Mouse (Mus musculus) forebrain, embryonic 16.5 days (tissue): ENCODE results near the gene Sox2. TPM values are rescaled to one million over a fixed set of nuclear protein-coding genes. Genes with fewer than 3 reads are reported as not detected.
A peak's percentile ranks its signal among the peaks of the same experiment; 100 is the strongest.

Experiments
- ATAC-seq: fragments of 200-750 bp; cut with Nextera tagmentation; 2 replicates; pipeline ENCODE4 v1.8.0; 2017; ENCODE audit warnings: mild to moderate bottlenecking, moderate library complexity
- H3K27ac ChIP-seq: fragments of 300-500 bp; sonication (generic); 2 replicates; pipeline ENCODE4 v1.5.1; 2014; ENCODE audit warnings: low read length, control low read depth
- H3K27me3 ChIP-seq: fragments of 300-500 bp; sonication (generic); replicated peaks from 2 replicates; pipeline ENCODE4 v1.6.1; 2014; ENCODE audit warnings: low read length; ENCODE audit not compliant: control insufficient read depth, insufficient read depth
- H3K36me3 ChIP-seq: fragments of 300-500 bp; sonication (generic); 2 replicates; pipeline ENCODE4 v1.6.1; 2014; ENCODE audit not compliant: control insufficient read depth, insufficient read depth
- H3K4me1 ChIP-seq: fragments of 300-500 bp; sonication (generic); replicated peaks from 2 replicates; pipeline ENCODE4 v1.6.1; 2014; ENCODE audit warnings: low read length; ENCODE audit not compliant: control insufficient read depth, insufficient read depth
- H3K4me2 ChIP-seq: fragments of 300-500 bp; sonication (generic); 2 replicates; pipeline ENCODE4 v1.6.1; 2014; ENCODE audit warnings: mild to moderate bottlenecking, low read length, control low read depth
- H3K4me3 ChIP-seq: fragments of 300-500 bp; sonication (generic); replicated peaks from 2 replicates; pipeline ENCODE4 v1.5.1; 2014; ENCODE audit warnings: mild to moderate bottlenecking, low read length, control low read depth
- H3K9ac ChIP-seq: fragments of 300-500 bp; sonication (generic); replicated peaks from 2 replicates; pipeline ENCODE4 v1.6.1; 2014; ENCODE audit warnings: low read depth, low read length, control low read depth
- H3K9me3 ChIP-seq: fragments of 300-500 bp; sonication (generic); 2 replicates; pipeline ENCODE4 v1.6.1; 2016; ENCODE audit warnings: low read length; ENCODE audit not compliant: control insufficient read depth
- WGBS: fragments of 180-500 bp; shearing (Covaris S2); extraction: QIAGEN DNeasy Blood & Tissue Kit; methylation state at CpG from one replicate; pipeline ENCODE4 v1.1.7; 2014; 5-methylcytosine and 5-hydroxymethylcytosine counted together
- microRNA counts: library from miRNA; unstranded; fragments of <30 nt; microRNA quantifications from one replicate; lab custom pipeline; 2016
- microRNA-seq: library from miRNA; unstranded; fragments of <30 nt; microRNA quantifications from one replicate; pipeline ENCODE4, GENCODE M21; 2017
- polyA plus RNA-seq: library from polyadenylated mRNA; unstranded; fragments of >200 nt; fragmentation: Nextera tagmentation; extraction: Ambion mirVana; gene quantifications from 2 replicates; pipeline ENCODE4 v1.2.1, GENCODE M21; 2015

The Sox2 gene
- polyA plus RNA-seq, 1 experiment from 2014 or later, result 20.8 TPM

- H3K9me3 ChIP-seq, result no peaks in the 10 kb centered on the region
- WGBS, result 5% methylated on average over 15 of the region's 15 CpGs
- H3K9ac ChIP-seq, result 0 out of 2 replicates have a peak overlapping the region, but pooled peaks have one; percentile 28
- peak overlapping the region; percentile 46; the same call in 1 of the 2 replicates for H3K27ac ChIP-seq
- no peaks in the 10 kb centered on the region for H3K36me3 ChIP-seq
- H3K4me2 ChIP-seq, result peak overlapping the region; percentile 36
- peak; percentile 39 for ATAC-seq
- peaks cover 43% of the 10 kb centered on the region for H3K4me1 ChIP-seq
- H3K27me3 ChIP-seq, result no peaks in the 10 kb centered on the region
- H3K4me3 ChIP-seq, result 0 out of 2 replicates have a peak overlapping the region, but pooled peaks have one; percentile 10
Observed at GRCm38 (mm10) chr3:34671024-34671660, 20.9 kb downstream of the Sox2 start.

DNA sequence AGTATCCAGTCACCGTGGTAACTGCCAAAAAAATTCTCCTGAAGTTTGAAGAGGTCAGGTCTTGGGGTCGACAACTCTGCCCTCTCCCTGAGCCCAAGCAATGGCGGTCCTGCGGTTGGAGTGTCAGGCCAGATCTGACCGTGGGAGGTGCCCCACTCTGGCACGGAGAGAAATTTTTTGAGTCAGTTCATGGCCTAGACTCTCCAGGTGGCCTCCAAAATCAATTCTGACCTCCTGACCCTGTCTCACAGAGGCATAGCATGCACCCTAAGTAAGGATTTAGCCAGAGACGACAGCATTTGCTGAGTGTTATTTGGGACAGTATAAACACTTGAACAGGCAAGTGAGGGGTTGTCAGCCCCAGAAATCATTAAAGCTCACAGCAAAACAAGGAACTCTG lies 28.6 kb downstream of the Sox2 start:
- Histone ChIP-seq H3K9me3 (no peaks in the 10 kb centered on the region), H3K9ac (no peak overlapping the region), H3K27ac (no peak overlapping the region; the same call in 1 of the 2 replicates), H3K36me3 (no peaks in the 10 kb centered on the region), H3K4me3 (no peak overlapping the region), H3K27me3 (no peaks in the 10 kb centered on the region), H3K4me1 (peaks cover 3% of the 10 kb centered on the region; the same call in 1 of the 2 replicates), H3K4me2 (no peak overlapping the region)
- 9% methylated on average over 7 of the region's 7 CpGs for WGBS
- ATAC-seq, result no peak

GRCm38 (mm10) chr3:34679439-34679838 lies 29.2 kb downstream of the Sox2 start:
- no peaks in the 10 kb centered on the region for H3K9me3 ChIP-seq
- no peak overlapping the region for H3K27ac ChIP-seq
- no peak overlapping the region for H3K9ac ChIP-seq
- peaks cover 3% of the 10 kb centered on the region; the same call in 1 of the 2 replicates for H3K4me1 ChIP-seq
- H3K36me3 ChIP-seq, result no peaks in the 10 kb centered on the region
- ATAC-seq, result no peak
- 19% methylated on average over 2 of the region's 2 CpGs for WGBS
- H3K27me3 ChIP-seq, result no peaks in the 10 kb centered on the region
- H3K4me3 ChIP-seq, result no peak overlapping the region
- H3K4me2 ChIP-seq, result no peak overlapping the region

DNA sequence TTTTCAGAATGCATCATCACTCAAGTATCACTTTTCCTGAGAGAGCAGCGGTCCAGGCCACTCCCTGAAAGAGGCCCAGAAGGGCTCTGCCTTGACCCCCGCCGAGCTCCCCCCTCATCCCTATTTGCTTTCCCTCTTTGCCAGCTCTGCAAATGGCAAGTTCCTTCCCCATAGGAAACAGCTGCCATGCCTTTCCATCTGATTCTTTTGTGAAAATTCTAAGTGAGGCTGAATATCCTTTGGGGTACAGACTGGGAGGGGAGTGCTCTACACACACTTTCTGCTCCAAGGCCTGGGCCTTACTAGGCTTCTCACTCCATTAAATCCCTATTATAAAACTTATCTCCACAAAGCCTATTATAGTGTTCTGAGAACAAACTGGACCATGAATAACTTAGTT lies 29.7 kb downstream of the Sox2 start:
- no peak overlapping the region for H3K27ac ChIP-seq
- WGBS, result 14% methylated on average over 3 of the region's 3 CpGs

DNA sequence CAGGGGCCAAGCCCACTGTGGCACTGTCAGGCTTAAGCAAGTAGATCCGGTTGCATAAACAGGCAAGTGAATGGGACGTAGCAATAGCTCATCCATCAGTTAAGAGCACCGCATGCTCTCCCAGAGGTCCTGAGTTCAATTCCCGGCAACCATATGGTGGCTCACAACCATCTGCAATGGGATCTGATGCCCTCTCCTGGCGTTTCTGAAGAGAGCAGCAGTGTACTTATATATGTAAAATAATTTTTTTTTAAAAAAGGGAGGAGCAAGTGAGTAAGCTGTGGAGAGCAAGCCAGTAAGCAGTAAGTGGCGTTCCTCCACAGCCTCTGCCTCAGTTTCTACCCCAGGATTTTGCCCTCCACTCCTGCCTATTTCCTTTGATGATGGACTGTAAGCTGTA lies 37.9 kb downstream of the Sox2 start:
- Histone ChIP-seq H3K4me1 (peaks cover 11% of the 10 kb centered on the region), H3K36me3 (no peaks in the 10 kb centered on the region), H3K4me2 (no peak overlapping the region), H3K9me3 (no peaks in the 10 kb centered on the region), H3K9ac (no peak overlapping the region), H3K27ac (no peak overlapping the region), H3K4me3 (no peak overlapping the region), H3K27me3 (no peaks in the 10 kb centered on the region)
- ATAC-seq, result no peak
- 79% methylated on average over 6 of the region's 6 CpGs for WGBS

More for the DNA sequence above, 29.7 kb downstream of the Sox2 start:
- no peaks in the 10 kb centered on the region for H3K36me3 ChIP-seq
- H3K9me3 ChIP-seq, result no peaks in the 10 kb centered on the region
- no peak overlapping the region for H3K4me2 ChIP-seq
- no peak overlapping the region for H3K4me3 ChIP-seq
- peak; percentile 59 for ATAC-seq
- H3K9ac ChIP-seq, result no peak overlapping the region
- H3K4me1 ChIP-seq, result peaks cover 3% of the 10 kb centered on the region; the same call in 1 of the 2 replicates
- no peaks in the 10 kb centered on the region for H3K27me3 ChIP-seq

GRCm38 (mm10) chr3:34691703-34692393 lies 41.6 kb downstream of the Sox2 start:
- Histone ChIP-seq H3K27me3 (no peaks in the 10 kb centered on the region), H3K4me1 (peaks cover 11% of the 10 kb centered on the region), H3K9me3 (no peaks in the 10 kb centered on the region), H3K36me3 (no peaks in the 10 kb centered on the region), H3K27ac (no peak overlapping the region), H3K9ac (peak overlapping the region; percentile 63), H3K4me2 (peak overlapping the region; percentile 63), H3K4me3 (peak overlapping the region; percentile 38)
- 5% methylated on average over 20 of the region's 20 CpGs for WGBS
- ATAC-seq, result peak; percentile 87

DNA sequence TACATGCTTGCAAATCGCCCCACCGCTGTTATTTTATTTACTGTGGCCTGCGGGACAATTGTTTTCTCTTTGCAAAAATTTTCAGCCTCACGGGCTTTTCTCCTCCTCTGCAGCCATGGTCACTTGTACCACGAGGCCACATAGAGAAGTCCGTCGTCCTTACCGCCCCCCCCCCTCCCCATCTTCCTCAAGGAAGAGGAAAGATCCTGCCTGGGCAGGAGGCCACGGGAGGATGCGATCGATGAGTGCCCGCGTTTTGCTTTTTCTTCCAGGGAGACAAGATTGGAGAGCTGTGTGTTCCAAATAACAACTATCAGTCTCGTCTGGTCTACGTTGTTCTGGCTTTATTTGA lies 42.2 kb downstream of the Sox2 start:
- Histone ChIP-seq H3K4me2 (peak overlapping the region; percentile 63), H3K9me3 (no peaks in the 10 kb centered on the region), H3K9ac (peak overlapping the region; percentile 63), H3K4me1 (peaks cover 11% of the 10 kb centered on the region), H3K4me3 (peak overlapping the region; percentile 38), H3K27ac (no peak overlapping the region), H3K36me3 (no peaks in the 10 kb centered on the region), H3K27me3 (no peaks in the 10 kb centered on the region)
- WGBS, result 6% methylated on average over 15 of the region's 15 CpGs
- peak; percentile 38 for ATAC-seq

MicroRNAs encoded within 50 kb of the gene (microRNA counts, 519-probe panel; counts per million panel counts)
- microRNA mmu-miR-1897-3p (lab: Ali Mortazavi, UCI), result not detected

Small RNAs within 50 kb of the gene (microRNA-seq; reads per million reads assigned to microRNA genes)
- not detected for gene Mir1897
